Mouse (Mus musculus) myocyte (in vitro differentiated cells): ENCODE results near the gene F11r.

Experiments used
- CEBPB ChIP-seq: IDR thresholded peaks from 2 replicates; pipeline ENCODE4 v1.6.1; 2011; ENCODE audit warnings: mild to moderate bottlenecking, moderate library complexity; ENCODE audit not compliant: poor library complexity, insufficient read depth, severe bottlenecking
- E2F4 ChIP-seq: IDR thresholded peaks from one replicate; pipeline ENCODE4 v1.6.1; 2011; ENCODE audit warnings: mild to moderate bottlenecking, control low read depth, moderate library complexity; ENCODE audit not compliant: insufficient read depth
- MAX ChIP-seq: IDR thresholded peaks from one replicate; pipeline ENCODE4 v1.6.1; 2011; ENCODE audit warnings: low read depth, mild to moderate bottlenecking, control low read depth
- POLR2A ChIP-seq: IDR thresholded peaks from one replicate; pipeline ENCODE4 v1.6.1; 2011; ENCODE audit warnings: low read depth, mild to moderate bottlenecking, control low read depth, moderate library complexity; ENCODE audit not compliant: insufficient read length
- POLR2AphosphoS2 ChIP-seq: IDR thresholded peaks from one replicate; pipeline ENCODE4 v1.6.1; 2011; ENCODE audit warnings: low read depth, control low read depth; ENCODE audit not compliant: insufficient read length
- TCF12 ChIP-seq: IDR thresholded peaks from one replicate; pipeline ENCODE4 v1.6.1; 2011; ENCODE audit warnings: mild to moderate bottlenecking, control low read depth; ENCODE audit not compliant: poor library complexity, insufficient read depth, severe bottlenecking
- TCF3 ChIP-seq: IDR thresholded peaks from one replicate; pipeline ENCODE4 v1.6.1; 2011; ENCODE audit warnings: low read depth, control low read depth; ENCODE audit not compliant: insufficient read length
- USF1 ChIP-seq: IDR thresholded peaks from one replicate; pipeline ENCODE4 v1.6.1; 2011; ENCODE audit warnings: low read depth, mild to moderate bottlenecking, control low read depth, moderate library complexity

GRCm38 (mm10) chr1:171465749-171466412 is 28.5 kb downstream of the F11r start:
- TF ChIP-seq USF1 (no peak), CEBPB (no peak), POLR2AphosphoS2 (no peak), TCF3 (no peak), TCF12 (no peak), POLR2A (no peak), MAX (no peak), E2F4 (no peak)
